Mouse (Mus musculus): ENCODE results near the gene Fbn1. TPM values are rescaled to one million over a fixed set of nuclear protein-coding genes. Genes with fewer than 3 reads are reported as not detected.

Gene Fbn1
- polyA plus RNA-seq, 1 experiment, result 3.5 TPM

DNA sequence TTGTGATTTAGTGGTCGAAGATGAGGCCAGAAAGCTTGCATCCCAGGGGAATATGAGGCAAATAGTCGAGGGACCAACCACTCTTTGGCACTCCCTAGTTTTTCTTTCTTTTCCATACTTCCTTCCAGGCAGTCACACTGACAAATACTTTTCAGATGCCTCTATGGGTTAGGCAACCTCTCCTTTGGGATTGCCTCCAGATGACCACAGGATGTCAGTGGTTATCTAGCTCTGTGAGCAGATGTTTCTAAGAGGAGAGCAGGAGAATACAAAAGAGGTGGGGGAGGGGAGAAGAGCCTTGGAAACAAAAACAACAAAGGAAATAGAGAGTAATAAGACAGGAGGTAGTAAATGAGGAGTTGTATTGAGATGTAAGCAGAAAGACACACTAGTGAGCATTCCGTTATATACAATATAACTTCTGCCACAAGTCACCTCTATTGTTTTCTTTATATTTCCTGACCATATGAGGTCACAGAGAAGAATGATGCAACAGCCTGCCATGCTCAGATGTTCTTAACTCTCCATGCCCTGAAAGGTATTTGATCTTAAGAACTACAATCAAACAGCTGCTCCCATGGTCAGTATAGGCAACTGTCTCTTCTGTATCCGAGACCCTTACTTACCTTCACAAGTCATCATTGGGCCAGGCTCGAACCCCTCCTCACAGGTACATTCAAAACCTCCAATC, 189.3 kb downstream of the Fbn1 start:
- Histone ChIP-seq H3K27ac (ENCODE audit: control insufficient read depth, insufficient read depth, low read depth, low read length, poor library complexity) (no peak overlapping the region), H3K4me1 (ENCODE audit: control insufficient read depth, insufficient read depth, low read length) (no peaks in the 10 kb centered on the region), H3K4me3 (replicated peaks; ENCODE audit: control insufficient read depth, low read depth, low read length) (no peak overlapping the region)
- WGBS, result 61% methylated on average over 5 of the region's 5 CpGs
- no peak for TF ChIP-seq CTCF (IDR thresholded peaks at IDR 0.05; ENCODE audit: control insufficient read depth, insufficient read depth, low read length)

DNA sequence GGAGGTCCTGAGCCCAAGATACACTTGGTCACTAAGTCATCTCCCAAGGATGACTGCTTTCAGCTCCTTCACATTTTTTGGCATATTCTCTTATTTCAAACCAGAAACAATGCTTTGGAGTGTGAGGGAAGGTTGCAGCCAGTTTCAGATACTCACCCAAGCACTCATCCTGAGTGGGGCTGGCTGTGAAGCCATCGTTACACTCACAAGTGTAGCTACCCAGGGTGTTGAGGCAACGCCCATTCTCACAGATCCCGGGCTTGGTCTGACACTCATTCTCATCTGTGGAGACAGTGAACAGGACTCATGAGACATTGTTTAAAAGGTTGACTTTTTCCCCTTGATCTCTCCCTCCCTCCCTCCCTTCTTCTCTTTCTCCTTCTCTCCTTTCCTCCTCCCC, 192.6 kb downstream of the Fbn1 start:
- no peaks in the 10 kb centered on the region for H3K4me1 ChIP-seq (ENCODE audit: control insufficient read depth, insufficient read depth, low read length)
- 77% methylated on average over 3 of the region's 3 CpGs for WGBS
- no peak overlapping the region for H3K27ac ChIP-seq (ENCODE audit: control insufficient read depth, insufficient read depth, low read depth, low read length, poor library complexity)
- TF ChIP-seq POLR2A (IDR thresholded peaks at IDR 0.05; ENCODE audit: borderline replicate concordance, control insufficient read depth, low read depth, low read length) (no peak), CTCF (IDR thresholded peaks at IDR 0.05; ENCODE audit: control insufficient read depth, insufficient read depth, low read length) (no peak)
- no peak overlapping the region for H3K4me3 ChIP-seq (replicated peaks; ENCODE audit: control insufficient read depth, low read depth, low read length)

DNA sequence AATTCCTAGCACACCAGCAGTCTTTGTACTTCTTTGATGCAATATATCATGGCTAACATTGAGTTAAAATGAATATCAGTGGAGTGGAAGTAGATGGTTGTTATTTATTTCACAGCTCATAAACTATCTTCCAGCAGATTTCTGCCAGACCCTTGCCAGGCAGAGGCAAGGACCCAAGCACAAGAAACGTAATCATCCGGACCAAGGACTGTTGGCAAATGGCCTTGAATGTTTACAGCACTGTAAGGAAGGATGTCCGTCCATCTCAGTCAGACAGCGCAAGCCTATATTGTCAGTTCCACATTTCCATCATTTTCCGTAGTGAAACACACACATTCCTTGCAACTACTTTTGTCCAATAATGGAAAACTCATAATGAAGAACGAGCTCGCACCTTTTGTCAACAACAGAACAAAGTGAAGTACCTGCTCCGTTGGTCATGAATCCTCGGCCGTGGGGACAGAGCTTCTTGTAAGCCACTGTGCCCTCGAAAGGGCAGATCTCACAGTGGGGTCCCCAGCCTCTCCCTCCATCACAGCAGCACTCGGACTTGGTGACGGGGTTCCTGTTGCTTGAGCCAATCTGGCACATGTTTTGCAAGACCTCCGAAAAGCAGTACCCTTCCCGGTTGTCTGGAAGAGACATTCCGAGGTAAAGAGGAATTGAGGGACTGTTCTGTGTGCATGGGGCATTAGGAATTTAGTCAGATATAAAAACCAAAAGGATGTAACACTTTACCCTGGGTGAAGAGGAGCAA, 193.4 kb downstream of the Fbn1 start:
- TF ChIP-seq CTCF (IDR thresholded peaks at IDR 0.05; ENCODE audit: control insufficient read depth, insufficient read depth, low read length) (no peak), POLR2A (IDR thresholded peaks at IDR 0.05; ENCODE audit: borderline replicate concordance, control insufficient read depth, low read depth, low read length) (no peak)
- 83% methylated on average over 16 of the region's 16 CpGs for WGBS
- no peak overlapping the region for H3K4me3 ChIP-seq (replicated peaks; ENCODE audit: control insufficient read depth, low read depth, low read length)
- H3K27ac ChIP-seq (ENCODE audit: control insufficient read depth, insufficient read depth, low read depth, low read length, poor library complexity), result no peak overlapping the region
- H3K4me1 ChIP-seq (ENCODE audit: control insufficient read depth, insufficient read depth, low read length), result no peaks in the 10 kb centered on the region; the same call in 1 of the 2 replicates

DNA sequence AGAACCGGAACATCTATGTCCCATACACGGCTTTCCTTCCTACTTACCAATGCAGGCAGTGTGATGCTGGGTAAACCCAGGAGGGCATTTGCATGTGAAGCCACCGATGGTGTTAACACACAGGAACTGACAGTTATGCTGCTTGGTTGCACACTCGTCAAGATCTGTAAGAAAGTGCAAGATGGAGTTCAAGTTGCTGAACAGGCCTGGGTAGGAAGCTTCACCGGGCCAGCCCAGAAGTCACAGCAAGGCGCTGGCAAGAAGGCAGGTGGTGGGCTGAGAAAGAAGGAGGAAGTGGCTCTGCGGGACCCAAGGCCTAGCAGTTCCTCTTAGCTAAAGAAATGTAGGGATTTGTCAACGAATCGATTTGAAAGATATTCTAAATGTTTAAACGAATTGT, 198.1 kb downstream of the Fbn1 start:
- Histone ChIP-seq H3K4me3 (replicated peaks; ENCODE audit: control insufficient read depth, low read depth, low read length) (no peak overlapping the region), H3K27ac (ENCODE audit: control insufficient read depth, insufficient read depth, low read depth, low read length, poor library complexity) (no peak overlapping the region), H3K4me1 (ENCODE audit: control insufficient read depth, insufficient read depth, low read length) (no peaks in the 10 kb centered on the region; the same call in none of the 2 replicates)
- whole genome bisulfite sequencing, result 19% methylated on average over 10 of the region's 10 CpGs
- TF ChIP-seq POLR2A (IDR thresholded peaks at IDR 0.05; ENCODE audit: borderline replicate concordance, control insufficient read depth, low read depth, low read length) (no peak), CTCF (IDR thresholded peaks at IDR 0.05; ENCODE audit: control insufficient read depth, insufficient read depth, low read length) (no peak)

DNA sequence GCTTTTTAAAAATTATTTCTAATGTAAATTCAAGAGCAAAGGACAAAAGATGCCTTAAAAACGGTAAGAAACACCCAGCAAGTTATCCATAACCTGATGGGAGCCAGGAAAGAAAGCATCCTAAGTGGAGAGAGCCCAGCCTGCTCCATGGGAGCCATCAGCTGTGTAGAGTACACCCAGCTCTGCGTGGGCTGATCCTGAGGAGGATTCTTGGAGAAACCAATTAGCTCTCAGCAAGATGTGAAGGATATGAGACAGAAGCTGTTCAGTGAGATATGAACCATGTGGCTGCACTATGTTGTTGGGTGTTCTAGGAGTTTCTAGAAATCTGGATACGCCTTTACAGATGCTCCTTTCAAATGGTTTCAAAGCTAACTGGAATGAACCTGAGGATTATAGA, 202.1 kb downstream of the Fbn1 start:
- Histone ChIP-seq H3K4me1 (ENCODE audit: control insufficient read depth, insufficient read depth, low read length) (no peaks in the 10 kb centered on the region; the same call in none of the 2 replicates), H3K27ac (ENCODE audit: control insufficient read depth, insufficient read depth, low read depth, low read length, poor library complexity) (no peak overlapping the region), H3K4me3 (replicated peaks; ENCODE audit: control insufficient read depth, low read depth, low read length) (no peak overlapping the region)
- 75% methylated on average over 3 of the region's 3 CpGs for WGBS
- TF ChIP-seq POLR2A (IDR thresholded peaks at IDR 0.05; ENCODE audit: borderline replicate concordance, control insufficient read depth, low read depth, low read length), result no peak
- no peak for TF ChIP-seq CTCF (IDR thresholded peaks at IDR 0.05; ENCODE audit: control insufficient read depth, insufficient read depth, low read length)

DNA sequence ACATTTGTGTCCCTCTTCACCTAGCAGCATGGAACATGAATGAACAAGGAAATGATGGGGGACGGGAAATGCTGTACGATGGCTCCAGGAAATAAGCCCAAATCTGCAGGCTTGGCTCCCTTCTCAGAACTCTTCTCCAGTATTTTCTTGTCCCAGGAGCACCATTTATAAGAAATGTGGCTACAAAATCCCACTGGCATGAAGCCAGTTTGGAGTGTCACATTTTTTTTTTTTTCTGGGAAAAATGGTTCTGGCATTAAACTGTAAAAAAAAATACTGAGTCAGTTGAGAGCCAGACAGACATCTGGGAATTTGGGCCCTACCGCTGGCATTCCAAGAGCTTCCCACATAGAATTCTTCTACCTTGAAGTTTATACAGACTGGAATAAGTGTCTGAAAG, 203.0 kb downstream of the Fbn1 start:
- Histone ChIP-seq H3K4me3 (replicated peaks; ENCODE audit: control insufficient read depth, low read depth, low read length) (no peak overlapping the region), H3K4me1 (ENCODE audit: control insufficient read depth, insufficient read depth, low read length) (no peaks in the 10 kb centered on the region; the same call in none of the 2 replicates), H3K27ac (ENCODE audit: control insufficient read depth, insufficient read depth, low read depth, low read length, poor library complexity) (no peak overlapping the region)
- WGBS, result 85% methylated on average over 3 of the region's 3 CpGs
- TF ChIP-seq POLR2A (IDR thresholded peaks at IDR 0.05; ENCODE audit: borderline replicate concordance, control insufficient read depth, low read depth, low read length), result no peak
- TF ChIP-seq CTCF (IDR thresholded peaks at IDR 0.05; ENCODE audit: control insufficient read depth, insufficient read depth, low read length), result no peak

DNA sequence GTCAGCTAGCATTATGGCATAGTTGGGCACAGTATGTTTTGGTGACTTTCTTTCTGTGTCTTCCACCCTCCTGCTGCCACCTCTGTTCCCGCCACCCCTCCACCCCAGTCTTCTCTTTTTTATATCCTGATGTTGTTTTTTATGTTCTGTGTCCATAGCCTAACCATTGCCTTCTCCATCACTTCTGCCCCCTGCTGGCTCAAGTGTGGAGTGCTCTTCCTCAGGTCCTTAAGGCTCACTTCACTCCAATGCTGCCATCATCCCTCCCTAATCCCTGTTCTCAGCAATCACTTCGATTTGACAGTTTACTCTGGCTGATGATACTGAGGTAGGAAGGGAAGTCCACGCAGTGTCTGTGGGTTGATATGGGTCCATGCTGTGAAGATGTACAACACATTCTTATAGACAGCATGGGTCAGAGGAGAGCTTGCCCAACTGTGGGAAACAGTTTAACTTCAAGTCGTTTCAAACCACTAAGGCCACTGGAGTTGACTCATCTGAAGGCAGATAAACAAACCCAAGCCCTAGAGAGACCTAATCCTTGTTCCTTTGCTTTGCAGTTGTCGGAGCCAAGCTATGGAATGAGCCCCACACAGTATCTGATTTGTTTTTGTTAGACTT, 203.9 kb downstream of the Fbn1 start:
- 56% methylated on average over 5 of the region's 5 CpGs for WGBS
- TF ChIP-seq CTCF (IDR thresholded peaks at IDR 0.05; ENCODE audit: control insufficient read depth, insufficient read depth, low read length) (peak; percentile 49), POLR2A (IDR thresholded peaks at IDR 0.05; ENCODE audit: borderline replicate concordance, control insufficient read depth, low read depth, low read length) (no peak)
- no peak overlapping the region for H3K27ac ChIP-seq (ENCODE audit: control insufficient read depth, insufficient read depth, low read depth, low read length, poor library complexity)
- no peaks in the 10 kb centered on the region; the same call in 1 of the 2 replicates for H3K4me1 ChIP-seq (ENCODE audit: control insufficient read depth, insufficient read depth, low read length)
- H3K4me3 ChIP-seq (replicated peaks; ENCODE audit: control insufficient read depth, low read depth, low read length), result no peak overlapping the region

DNA sequence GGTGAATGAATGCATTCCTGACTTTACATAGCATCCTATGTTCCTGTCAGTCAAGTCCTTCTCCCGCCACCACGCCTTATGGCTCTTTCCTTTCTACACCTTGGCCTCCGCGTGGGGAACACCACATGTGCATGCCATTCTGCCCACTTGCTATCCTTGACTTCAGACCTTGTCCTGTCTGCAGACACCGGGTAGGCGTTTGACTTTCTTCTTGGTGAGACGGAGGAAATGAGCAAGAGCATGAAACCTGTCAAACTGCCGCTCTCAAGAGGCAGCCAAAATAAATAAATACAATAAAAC, 205.2 kb downstream of the Fbn1 start:
- H3K4me3 ChIP-seq (replicated peaks; ENCODE audit: control insufficient read depth, low read depth, low read length), result no peak overlapping the region
- TF ChIP-seq CTCF (IDR thresholded peaks at IDR 0.05; ENCODE audit: control insufficient read depth, insufficient read depth, low read length) (no peak), POLR2A (IDR thresholded peaks at IDR 0.05; ENCODE audit: borderline replicate concordance, control insufficient read depth, low read depth, low read length) (no peak)
- no peaks in the 10 kb centered on the region; the same call in 1 of the 2 replicates for H3K4me1 ChIP-seq (ENCODE audit: control insufficient read depth, insufficient read depth, low read length)
- no peak overlapping the region for H3K27ac ChIP-seq (ENCODE audit: control insufficient read depth, insufficient read depth, low read depth, low read length, poor library complexity)
- 83% methylated on average over 8 of the region's 8 CpGs for WGBS
